Mouse (Mus musculus): Measurements from ENCODE around the gene Sis. TPM values are rescaled to one million over a fixed set of nuclear protein-coding genes. Genes with fewer than 3 reads are reported as not detected.

Gene Sis
- polyA plus RNA-seq, 1 experiment from 2014 or later = not detected

GRCm38 (mm10) chr3:72858738-72859137 is 108.9 kb downstream of the Sis start:
- Histone ChIP-seq H3K27me3 (replicated peaks; ENCODE audit: control insufficient read depth, insufficient read depth, low read length) (no peaks in the 10 kb centered on the region), H3K4me1 (ENCODE audit: control insufficient read depth, insufficient read depth, low read length) (no peaks in the 10 kb centered on the region), H3K4me3 (ENCODE audit: low read depth, low read length) (no peak overlapping the region), H3K4me2 (ENCODE audit: low read depth, low read length) (no peak overlapping the region), H3K9ac (ENCODE audit: low read depth, low read length) (no peak overlapping the region), H3K9me3 (ENCODE audit: control insufficient read depth, low read length) (no peaks in the 10 kb centered on the region), H3K36me3 (ENCODE audit: control insufficient read depth, insufficient read depth, low read length) (no peaks in the 10 kb centered on the region), H3K27ac (replicated peaks; ENCODE audit: low read depth, low read length) (no peak overlapping the region)
- no peak for ATAC-seq (ENCODE audit: low read depth)
- WGBS = 75% methylated on average over 3 of the region's 3 CpGs
- DNase-seq (ENCODE audit: low spot score) = no peak

- H3K27ac ChIP-seq (replicated peaks; ENCODE audit: low read depth, low read length) = no peak overlapping the region
- no peaks in the 10 kb centered on the region for H3K36me3 ChIP-seq (ENCODE audit: control insufficient read depth, insufficient read depth, low read length)
- DNase-seq (ENCODE audit: low spot score) (no peak), ATAC-seq (ENCODE audit: low read depth) (no peak)
- H3K4me3 ChIP-seq (ENCODE audit: low read depth, low read length) = no peak overlapping the region
- 79% methylated on average over 1 of the region's 1 CpGs for WGBS
- H3K4me2 ChIP-seq (ENCODE audit: low read depth, low read length) = no peak overlapping the region
- no peaks in the 10 kb centered on the region for H3K4me1 ChIP-seq (ENCODE audit: control insufficient read depth, insufficient read depth, low read length)
- H3K9me3 ChIP-seq (ENCODE audit: control insufficient read depth, low read length) = no peaks in the 10 kb centered on the region
- no peak overlapping the region for H3K9ac ChIP-seq (ENCODE audit: low read depth, low read length)
- H3K27me3 ChIP-seq (replicated peaks; ENCODE audit: control insufficient read depth, insufficient read depth, low read length) = no peaks in the 10 kb centered on the region
Observed at GRCm38 (mm10) chr3:72855405-72855804, 112.3 kb downstream of the Sis start.

GRCm38 (mm10) chr3:72840641-72841040 is 127.0 kb downstream of the Sis start:
- H3K4me2 ChIP-seq (ENCODE audit: low read depth, low read length) = no peak overlapping the region
- DNase-seq (ENCODE audit: low spot score) (peak; percentile 10), ATAC-seq (ENCODE audit: low read depth) (peak; percentile 22; the same call in 1 of the 2 replicates)
- no peaks in the 10 kb centered on the region for H3K4me1 ChIP-seq (ENCODE audit: control insufficient read depth, insufficient read depth, low read length)
- no peaks in the 10 kb centered on the region for H3K9me3 ChIP-seq (ENCODE audit: control insufficient read depth, low read length)
- no peaks in the 10 kb centered on the region for H3K27me3 ChIP-seq (replicated peaks; ENCODE audit: control insufficient read depth, insufficient read depth, low read length)
- H3K9ac ChIP-seq (ENCODE audit: low read depth, low read length) = no peak overlapping the region
- no peak overlapping the region for H3K27ac ChIP-seq (replicated peaks; ENCODE audit: low read depth, low read length)
- WGBS = 35% methylated on average over 2 of the region's 2 CpGs
- no peaks in the 10 kb centered on the region for H3K36me3 ChIP-seq (ENCODE audit: control insufficient read depth, insufficient read depth, low read length)
- H3K4me3 ChIP-seq (ENCODE audit: low read depth, low read length) = no peak overlapping the region

Other genes with a start within 250 kb of the Sis start
- 1.7 and 1.8 TPM in 2 replicates for gene Slitrk3, start 89.9 kb upstream of the Sis start, polyA plus RNA-seq (2014; fragmentation: Nextera tagmentation; extraction: Ambion mirVana)

Measured in embryonic facial prominence, embryonic 14.5 days (tissue).